Mouse (Mus musculus): ENCODE data around the gene Ksr2.
"Not testable (repeated sequence)": the region's sequence is repeated elsewhere in the genome, so short reads cannot be mapped to it uniquely, and the experiment has no call there.

Gene Ksr2

GRCm38 (mm10) chr5:117409369-117409768, 4.4 kb upstream of the Ksr2 start:
- DNase-seq: no peak

- DNase-seq: peak; percentile 11 to 34
Measured at GRCm38 (mm10) chr5:117414611-117415010, 811 bp downstream of the Ksr2 start.

GRCm38 (mm10) chr5:117415011-117415912, 1.5 kb downstream of the Ksr2 start:
- peak; percentile 18 to 34 for DNase-seq

GRCm38 (mm10) chr5:117417442-117417841, 3.6 kb downstream of the Ksr2 start:
- DNase-seq: no peak

- not testable (repeated sequence) for DNase-seq
Measured at GRCm38 (mm10) chr5:117433501-117433900, 19.7 kb downstream of the Ksr2 start.

- no peak for DNase-seq
Measured at GRCm38 (mm10) chr5:117440261-117440660, 26.5 kb downstream of the Ksr2 start.

- no peak for DNase-seq
Measured at GRCm38 (mm10) chr5:117441242-117441842, 27.5 kb downstream of the Ksr2 start.

- DNase-seq: no peak
Measured at GRCm38 (mm10) chr5:117442157-117442765, 28.5 kb downstream of the Ksr2 start.

GRCm38 (mm10) chr5:117443141-117443540, 29.3 kb downstream of the Ksr2 start:
- no peak for DNase-seq

GRCm38 (mm10) chr5:117443902-117444301, 30.1 kb downstream of the Ksr2 start:
- DNase-seq: no peak

GRCm38 (mm10) chr5:117447698-117448097, 33.9 kb downstream of the Ksr2 start:
- DNase-seq: no peak

GRCm38 (mm10) chr5:117452013-117452412, 38.2 kb downstream of the Ksr2 start:
- DNase-seq: no peak

GRCm38 (mm10) chr5:117455546-117455945, 41.7 kb downstream of the Ksr2 start:
- DNase-seq: no peak

- DNase-seq: no peak
Measured at GRCm38 (mm10) chr5:117457121-117457520, 43.3 kb downstream of the Ksr2 start.

GRCm38 (mm10) chr5:117457583-117457982, 43.8 kb downstream of the Ksr2 start:
- DNase-seq: no peak

GRCm38 (mm10) chr5:117458899-117459298, 45.1 kb downstream of the Ksr2 start:
- no peak for DNase-seq

- DNase-seq: no peak
Measured at GRCm38 (mm10) chr5:117460261-117460660, 46.5 kb downstream of the Ksr2 start.

- DNase-seq: no peak
Measured at GRCm38 (mm10) chr5:117467052-117467451, 53.3 kb downstream of the Ksr2 start.

- DNase-seq: no peak
Measured at GRCm38 (mm10) chr5:117468961-117469360, 55.2 kb downstream of the Ksr2 start.

- DNase-seq: no peak
Measured at GRCm38 (mm10) chr5:117469572-117469971, 55.8 kb downstream of the Ksr2 start.

- no peak for DNase-seq
Measured at GRCm38 (mm10) chr5:117481162-117481561, 67.4 kb downstream of the Ksr2 start.

GRCm38 (mm10) chr5:117481586-117481985, 67.8 kb downstream of the Ksr2 start:
- DNase-seq: no peak

GRCm38 (mm10) chr5:117482013-117482412, 68.2 kb downstream of the Ksr2 start:
- no peak for DNase-seq

- no peak for DNase-seq
Measured at GRCm38 (mm10) chr5:117485411-117485810, 71.6 kb downstream of the Ksr2 start.

Data from cerebellum, postnatal 36 days (tissue).